Mouse (Mus musculus) adrenal gland, postnatal 25 days (tissue): Measurements from ENCODE around the gene P2ry12. TPM values are rescaled to one million over a fixed set of nuclear protein-coding genes. Genes with fewer than 3 reads are reported as not detected.

Experiments used
- DNase-seq: peaks from one replicate; pipeline ENCODE4 v3.0.0; 2021; ENCODE audit warnings: mixed read lengths
- total RNA-seq: library from RNA; stranded (reverse); gene quantifications from 2 replicates; pipeline ENCODE4 v1.2.3, GENCODE M21; 2021

P2ry12 gene
- total RNA-seq, 1 experiment from 2014 or later: 3.2 TPM

GRCm38 (mm10) chr3:59182129-59182528 lies 80.5 kb downstream of the P2ry12 start:
- DNase-seq: no peak

- no peak for DNase-seq
These were observed 81.5 kb downstream of the P2ry12 start for GRCm38 (mm10) chr3:59181134-59181533.

- DNase-seq: no peak
These were observed 85.8 kb downstream of the P2ry12 start for GRCm38 (mm10) chr3:59176871-59177270.

DNA sequence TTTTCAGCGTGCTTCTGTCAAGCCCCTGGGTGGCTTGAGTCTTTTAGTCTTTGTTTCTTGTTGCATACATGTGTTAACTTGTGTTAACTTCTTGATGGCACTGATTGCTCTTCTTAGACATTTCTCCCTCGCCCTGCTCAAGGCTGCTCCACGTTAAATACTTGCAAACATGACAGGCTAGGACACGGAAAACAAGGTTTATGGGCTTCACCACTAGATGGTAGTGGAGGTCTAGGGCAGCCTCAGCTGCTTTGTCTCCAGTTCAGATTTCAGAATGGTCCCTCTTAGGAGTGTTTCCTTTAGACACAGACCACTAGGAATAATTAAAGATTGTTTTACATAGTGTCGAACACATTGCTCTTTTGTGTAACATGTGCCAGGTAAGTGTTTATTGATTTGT lies 87.4 kb downstream of the P2ry12 start:
- DNase-seq: peak; percentile 29

- no peak for DNase-seq
These were observed 88.1 kb downstream of the P2ry12 start for GRCm38 (mm10) chr3:59174426-59175154.

GRCm38 (mm10) chr3:59169921-59170627 lies 92.6 kb downstream of the P2ry12 start:
- DNase-seq: no peak

DNA sequence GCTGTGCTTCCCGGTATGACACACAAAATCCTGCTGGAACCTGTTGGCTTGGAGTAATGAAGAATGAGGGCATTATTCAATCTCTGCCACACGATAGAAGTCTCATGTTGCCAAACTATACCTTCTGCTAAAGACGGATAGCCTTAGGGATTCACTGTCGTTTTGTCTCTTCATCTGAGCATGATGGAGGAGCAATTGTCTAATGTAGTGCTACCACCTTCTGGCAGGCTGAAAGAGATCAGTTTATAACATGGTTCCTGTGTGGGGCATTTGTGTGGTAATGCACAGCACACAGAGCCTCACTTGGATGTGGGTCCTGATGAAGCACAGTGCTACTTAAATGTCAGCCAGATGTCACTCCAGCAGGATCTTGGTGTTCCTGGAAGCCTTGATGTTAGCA lies 93.5 kb downstream of the P2ry12 start:
- DNase-seq: no peak

- DNase-seq: no peak
These were observed 94.2 kb downstream of the P2ry12 start for GRCm38 (mm10) chr3:59168476-59168875.

DNA sequence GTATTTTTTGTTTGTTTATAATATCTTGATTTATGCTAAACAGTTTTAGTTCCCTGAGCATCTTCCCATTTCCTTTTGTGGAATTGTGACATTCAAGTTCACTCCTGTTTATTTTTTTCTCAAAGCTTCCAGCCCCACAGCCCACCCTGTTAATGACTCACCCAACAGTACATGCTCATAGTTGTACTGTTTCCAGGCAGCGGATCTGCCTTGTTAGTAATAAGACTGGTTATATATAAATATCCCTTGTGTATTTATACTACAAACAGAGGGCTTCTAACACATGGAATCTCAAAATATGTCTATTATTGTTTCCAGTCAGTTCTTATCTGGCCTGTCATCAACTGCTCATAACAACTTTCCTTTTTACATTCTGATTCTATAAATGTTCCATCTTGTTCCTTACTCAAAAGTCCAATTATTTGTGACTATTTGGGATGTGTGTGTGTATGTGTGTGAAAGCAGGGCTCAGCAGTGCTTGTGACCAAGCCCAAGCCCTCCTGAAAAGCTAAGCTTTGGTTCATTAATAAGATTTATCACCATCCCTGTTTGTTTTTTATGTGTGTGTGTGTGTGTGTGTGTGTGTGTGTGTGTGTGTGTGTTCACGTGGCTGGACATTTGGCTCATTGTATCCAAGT lies 95.1 kb downstream of the P2ry12 start:
- DNase-seq: no peak

Other genes with a start within 250 kb of the P2ry12 start
- 0.18 TPM in 1 of 2 replicates, not detected in the other for gene Gpr171, start 161.1 kb downstream of the P2ry12 start, total RNA-seq
- 6.8 and 15.7 TPM in 2 replicates for gene P2ry14, start 109.3 kb downstream of the P2ry12 start, total RNA-seq
- not detected in 2 replicates for gene Gpr87, start 67.8 kb downstream of the P2ry12 start, total RNA-seq
- 0.48 and 1.1 TPM in 2 replicates for gene P2ry13, start 52.0 kb downstream of the P2ry12 start, total RNA-seq
- gene Igsf10, start 81.5 kb upstream of the P2ry12 start, total RNA-seq: 1.4 and 1.6 TPM in 2 replicates